In genomic region chr3:97363418-97364098, GRCm38 (mm10) we compare ENCODE assay signal across 13 mouse cellular contexts. TPM values are rescaled to one million over a fixed set of nuclear protein-coding genes. Genes with fewer than 3 reads are reported as not detected.
A peak's percentile ranks its signal among the peaks of the same experiment; 100 is the strongest.
DNase-seq lines count a peak whose midpoint lies in the region; ATAC-seq and TF ChIP-seq lines count a peak whose summit lies in the region.
"Had no signal": no experiment of that assay in that cellular context is flagged by ENCODE, and none has a peak within 500 bp of the region (broad histone marks: within the 10 kb centered on the region; RNA-seq: fewer than 3 reads in every experiment).

No protein-coding gene starts in this region.

- H3K27me3 ChIP-seq in hindbrain, postnatal 0 days (ENCODE audit: insufficient read depth, low read length), result no peaks in the 10 kb centered on the region
- no peaks in the 10 kb centered on the region for H3K27me3 ChIP-seq in hindbrain, embryonic 13.5 days
- H3K27me3 ChIP-seq in lung, embryonic 16.5 days (ENCODE audit: control insufficient read depth, insufficient read depth, low read depth, low read length), result no peaks in the 10 kb centered on the region
- H3K27me3 ChIP-seq: CH12.LX; hindbrain, embryonic 15.5 days had no signal

- H3K27ac ChIP-seq in hindbrain, postnatal 0 days, result no peak overlapping the region
- no peak overlapping the region for H3K27ac ChIP-seq in hindbrain, embryonic 13.5 days
- H3K27ac ChIP-seq in lung, embryonic 16.5 days (ENCODE audit: low read length), result no peak overlapping the region; the same call in 1 of the 2 replicates
- H3K27ac ChIP-seq: hindbrain, embryonic 15.5 days had no signal

- H3K9ac ChIP-seq in hindbrain, postnatal 0 days (replicated peaks; ENCODE audit: low read length), result no peak overlapping the region
- no peak overlapping the region for H3K9ac ChIP-seq in hindbrain, embryonic 13.5 days
- no peak overlapping the region for H3K9ac ChIP-seq in lung, embryonic 16.5 days (ENCODE audit: low read length)
- H3K9ac ChIP-seq: hindbrain, embryonic 15.5 days had no signal

- H3K4me1 ChIP-seq in hindbrain, postnatal 0 days (ENCODE audit: insufficient read depth, low read length), result no peaks in the 10 kb centered on the region
- no peaks in the 10 kb centered on the region for H3K4me1 ChIP-seq in hindbrain, embryonic 13.5 days (replicated peaks)
- H3K4me1 ChIP-seq in lung, embryonic 16.5 days (replicated peaks; ENCODE audit: control insufficient read depth, insufficient read depth, low read length), result peaks cover 7% of the 10 kb centered on the region
- H3K4me1 ChIP-seq: hindbrain, embryonic 15.5 days had no signal

- peak; percentile 2 for DNase-seq in hindbrain, postnatal 0 days (ENCODE audit: low spot score)
- DNase-seq in cerebellum, adult 9-11 months, result peak; percentile 32
- peak; percentile 34 for DNase-seq in kidney, adult 18-20 months
- DNase-seq in frontal cortex, postnatal 25 days (ENCODE audit: low spot score in 2 of 2), result no peak
- DNase-seq in adrenal gland, adult 2 months, result no peak
- no peak for DNase-seq in adrenal gland, adult 8-10 months

- 56% methylated on average over 3 of the region's 3 CpGs for WGBS in hindbrain, postnatal 0 days
- WGBS in hindbrain, embryonic 13.5 days, result 73% methylated on average over 3 of the region's 3 CpGs
- WGBS in lung, embryonic 16.5 days, result 18% methylated on average over 3 of the region's 3 CpGs

- H3K36me3 ChIP-seq in hindbrain, postnatal 0 days (ENCODE audit: insufficient read depth, low read length), result no peaks in the 10 kb centered on the region
- no peaks in the 10 kb centered on the region for H3K36me3 ChIP-seq in hindbrain, embryonic 13.5 days
- H3K36me3 ChIP-seq in lung, embryonic 16.5 days (ENCODE audit: control insufficient read depth, insufficient read depth, low read length), result no peaks in the 10 kb centered on the region
- H3K36me3 ChIP-seq: hindbrain, embryonic 15.5 days had no signal

- H3K4me2 ChIP-seq in hindbrain, postnatal 0 days (ENCODE audit: low read depth, low read length), result no peak overlapping the region
- H3K4me2 ChIP-seq in hindbrain, embryonic 13.5 days, result no peak overlapping the region
- no peak overlapping the region for H3K4me2 ChIP-seq in lung, embryonic 16.5 days (ENCODE audit: low read depth, low read length)
- H3K4me2 ChIP-seq: hindbrain, embryonic 15.5 days had no signal

- H3K9me3 ChIP-seq in hindbrain, postnatal 0 days (ENCODE audit: low read length), result no peaks in the 10 kb centered on the region
- H3K9me3 ChIP-seq in hindbrain, embryonic 13.5 days, result no peaks in the 10 kb centered on the region
- H3K9me3 ChIP-seq in lung, embryonic 16.5 days (ENCODE audit: control insufficient read depth, low read length), result no peaks in the 10 kb centered on the region
- H3K9me3 ChIP-seq: hindbrain, embryonic 15.5 days had no signal

- ATAC-seq in hindbrain, postnatal 0 days, result no peak
- ATAC-seq in hindbrain, embryonic 13.5 days (ENCODE audit: low FRiP score), result no peak
- peak; percentile 100 for ATAC-seq in lung, embryonic 16.5 days (ENCODE audit: low read depth)

- H3K4me3 ChIP-seq in hindbrain, postnatal 0 days (ENCODE audit: low read length), result no peak overlapping the region
- no peak overlapping the region for H3K4me3 ChIP-seq in hindbrain, embryonic 13.5 days
- no peak overlapping the region for H3K4me3 ChIP-seq in lung, embryonic 16.5 days (ENCODE audit: low read length)
- H3K4me3 ChIP-seq: hindbrain, embryonic 15.5 days had no signal

- TF ChIP-seq CTCF in hindbrain, postnatal 0 days (IDR thresholded peaks at IDR 0.05; ENCODE audit: low read depth), result no peak

RNA-seq across cellular contexts. Expression of gene Olfr1402, which starts 58.3 kb away (rescaled TPM):
- total RNA-seq in hindbrain, postnatal 0 days (2014; rRNA removed), result not detected in 2 replicates
- not detected in 2 replicates for polyA plus RNA-seq in hindbrain, postnatal 0 days (2015; fragmentation: Nextera tagmentation; extraction: Ambion mirVana)
- polyA plus RNA-seq in hindbrain, embryonic 13.5 days (2015; fragmentation: Nextera tagmentation; extraction: Ambion mirVana), result not detected in 2 replicates
- polyA plus RNA-seq in lung, embryonic 16.5 days (2015; fragmentation: Nextera tagmentation; extraction: Ambion mirVana), result not detected in 2 replicates
- not detected for total RNA-seq in adrenal gland, adult 2 months (2021)
- polyA plus RNA-seq in adrenal gland, adult 2 months (2012; rRNA removed), result not detected in 2 replicates
- not detected for total RNA-seq in adrenal gland, adult 8-10 months (2022)
- total RNA-seq: CH12.LX had no signal
- polyA plus RNA-seq: hindbrain, embryonic 15.5 days; liver, embryonic 16.5 days; neural tube, embryonic 14.5 days; spleen, adult 2 months had no signal

Comparison
In these comparisons a context has a peak if more than half of its experiments do, and no peak if none do; other contexts are left out.
1. DNase-seq: peak in hindbrain, postnatal 0 days (single experiment), cerebellum, adult 9-11 months (single experiment) and kidney, adult 18-20 months (single experiment); none in frontal cortex, postnatal 25 days (0 of 2), adrenal gland, adult 2 months (single experiment) and adrenal gland, adult 8-10 months (single experiment).